ENCODE assay signal across 23 mouse cellular contexts in genomic region chr5:73175377-73176147, GRCm38 (mm10).
A peak's percentile ranks its signal among the peaks of the same experiment; 100 is the strongest.
DNase-seq lines count a peak whose midpoint lies in the region; ATAC-seq and TF ChIP-seq lines count a peak whose summit lies in the region.
"Had no signal": no experiment of that assay in that cellular context is flagged by ENCODE, and none has a peak within 500 bp of the region (broad histone marks: within the 10 kb centered on the region; RNA-seq: fewer than 3 reads in every experiment).

No protein-coding gene starts in this region.

- no peak overlapping the region for H3ac ChIP-seq in myocyte (ENCODE audit: control insufficient read depth, insufficient read length)

- no peak overlapping the region for H3K9ac ChIP-seq in neural tube, embryonic 13.5 days
- H3K9ac ChIP-seq in neural tube, embryonic 15.5 days (replicated peaks): no peak overlapping the region
- no peak overlapping the region for H3K9ac ChIP-seq in intestine, postnatal 0 days (ENCODE audit: low read depth, low read length)
- H3K9ac ChIP-seq: heart, embryonic 12.5 days; limb, embryonic 12.5 days; liver, postnatal 0 days had no signal

- no peak overlapping the region for H3K4me2 ChIP-seq in neural tube, embryonic 13.5 days
- no peak overlapping the region for H3K4me2 ChIP-seq in neural tube, embryonic 15.5 days
- no peak overlapping the region for H3K4me2 ChIP-seq in myocyte (ENCODE audit: low read depth)
- no peak overlapping the region for H3K4me2 ChIP-seq in intestine, postnatal 0 days (replicated peaks; ENCODE audit: low read depth)
- H3K4me2 ChIP-seq: heart, embryonic 12.5 days; limb, embryonic 12.5 days; liver, embryonic 11.5 days had no signal

- H3K9me3 ChIP-seq in neural tube, embryonic 13.5 days: no peaks in the 10 kb centered on the region
- H3K9me3 ChIP-seq in neural tube, embryonic 15.5 days (replicated peaks): no peaks in the 10 kb centered on the region
- H3K9me3 ChIP-seq in intestine, postnatal 0 days (ENCODE audit: control insufficient read depth): no peaks in the 10 kb centered on the region
- H3K9me3 ChIP-seq: forebrain, embryonic 10.5 days; heart, embryonic 12.5 days; limb, embryonic 12.5 days had no signal

- peak; percentile 23 for DNase-seq in thymus, postnatal 0 days (ENCODE audit: low spot score)
- no peak for DNase-seq in left cerebral cortex, adult 2 months (ENCODE audit: extremely low spot score in 1 of 2, low spot score in 2 of 2)
- DNase-seq in lung, postnatal 36 days: no peak
- DNase-seq: cerebellum, adult 11-12 months; cerebellum, postnatal 14 days; gastrocnemius, postnatal 10 days; heart, postnatal 10 days; kidney, adult 8-10 months; kidney, postnatal 14 days; liver, postnatal 0 days; midbrain, embryonic 14.5 days had no signal

- WGBS in neural tube, embryonic 13.5 days: 83% methylated on average over 12 of the region's 12 CpGs
- WGBS in neural tube, embryonic 15.5 days: 79% methylated on average over 12 of the region's 12 CpGs
- WGBS in intestine, postnatal 0 days: 78% methylated on average over 12 of the region's 12 CpGs

- no peak overlapping the region for H3K27ac ChIP-seq in neural tube, embryonic 13.5 days (replicated peaks)
- H3K27ac ChIP-seq in neural tube, embryonic 15.5 days (replicated peaks): no peak overlapping the region
- no peak overlapping the region for H3K27ac ChIP-seq in intestine, postnatal 0 days (ENCODE audit: low read depth, low read length)
- no peak overlapping the region for H3K27ac ChIP-seq in left cerebral cortex, adult 2 months
- H3K27ac ChIP-seq: forebrain, embryonic 10.5 days; layer of hippocampus, adult 2 months; limb, embryonic 12.5 days had no signal

- 0 out of 2 replicates have a peak, but pooled peaks have one; percentile 45 for ATAC-seq in neural tube, embryonic 13.5 days (ENCODE audit: low read depth)
- no peak for ATAC-seq in neural tube, embryonic 15.5 days (ENCODE audit: low FRiP score)
- no peak for ATAC-seq in intestine, postnatal 0 days
- ATAC-seq: forebrain, embryonic 16.5 days; inflammation-experienced regulatory T-cells, adult 6 months; liver, postnatal 0 days; lung, postnatal 0 days had no signal

- no peaks in the 10 kb centered on the region for H3K36me3 ChIP-seq in neural tube, embryonic 13.5 days
- H3K36me3 ChIP-seq in neural tube, embryonic 15.5 days: no peaks in the 10 kb centered on the region
- H3K36me3 ChIP-seq in myocyte (ENCODE audit: control insufficient read depth, insufficient read depth): no peaks in the 10 kb centered on the region
- H3K36me3 ChIP-seq in intestine, postnatal 0 days (ENCODE audit: control insufficient read depth, insufficient read depth): no peaks in the 10 kb centered on the region; the same call in 1 of the 2 replicates
- H3K36me3 ChIP-seq: heart, embryonic 12.5 days; limb, embryonic 12.5 days had no signal

- no peak for TF ChIP-seq POLR2A in myocyte (IDR thresholded peaks at IDR 0.05; ENCODE audit: insufficient read length, low read depth)

- no peak overlapping the region for H3K4me3 ChIP-seq in neural tube, embryonic 13.5 days
- no peak overlapping the region for H3K4me3 ChIP-seq in neural tube, embryonic 15.5 days (replicated peaks)
- H3K4me3 ChIP-seq in myocyte: no peak overlapping the region
- no peak overlapping the region for H3K4me3 ChIP-seq in intestine, postnatal 0 days (ENCODE audit: low read depth, low read length)
- H3K4me3 ChIP-seq in left cerebral cortex, adult 2 months: no peak overlapping the region
- H3K4me3 ChIP-seq: forebrain, embryonic 10.5 days; heart, embryonic 12.5 days; layer of hippocampus, adult 2 months; limb, embryonic 12.5 days had no signal

- H3K79me2 ChIP-seq in myocyte (ENCODE audit: control insufficient read depth, insufficient read depth): no peaks in the 10 kb centered on the region

- no peaks in the 10 kb centered on the region for H3K27me3 ChIP-seq in neural tube, embryonic 13.5 days
- no peaks in the 10 kb centered on the region for H3K27me3 ChIP-seq in neural tube, embryonic 15.5 days (replicated peaks)
- no peaks in the 10 kb centered on the region for H3K27me3 ChIP-seq in myocyte (ENCODE audit: control insufficient read depth, insufficient read depth, insufficient read length)
- H3K27me3 ChIP-seq in intestine, postnatal 0 days (replicated peaks; ENCODE audit: control insufficient read depth, insufficient read depth, low read length): no peaks in the 10 kb centered on the region
- H3K27me3 ChIP-seq: heart, embryonic 12.5 days; limb, embryonic 12.5 days had no signal

- TF ChIP-seq CTCF in intestine, postnatal 0 days (IDR thresholded peaks at IDR 0.05; ENCODE audit: low read depth): no peak
- TF ChIP-seq CTCF in left cerebral cortex, adult 2 months (IDR thresholded peaks at IDR 0.05): no peak

- intact Hi-C loops in left cerebral cortex, adult 2 months (cut with DNase I): no loop called here

- peaks cover 43% of the 10 kb centered on the region for H3K4me1 ChIP-seq in neural tube, embryonic 13.5 days (replicated peaks)
- peaks cover 10% of the 10 kb centered on the region; the same call in 1 of the 2 replicates for H3K4me1 ChIP-seq in neural tube, embryonic 15.5 days
- H3K4me1 ChIP-seq in intestine, postnatal 0 days (replicated peaks; ENCODE audit: control insufficient read depth, insufficient read depth, low read length): no peaks in the 10 kb centered on the region

TF ChIP-seq in myocyte, 11 proteins besides CTCF, POLR2A, EP300 and RAD21:
- TF ChIP-seq MYOG (IDR thresholded peaks at IDR 0.05; ENCODE audit: control insufficient read depth in 1 of 3, insufficient read depth in 1 of 3, insufficient read length in 2 of 3, low read depth in 2 of 3) (peak in 2 of 3 experiments; percentile 9 to 83), MYOD1 (IDR thresholded peaks at IDR 0.05; ENCODE audit: control insufficient read depth in 1 of 3, insufficient read length in 2 of 3, low read depth in 2 of 3) (peak in 2 of 3 experiments; percentile 68 to 93), REST (IDR thresholded peaks at IDR 0.05; ENCODE audit: insufficient read depth, insufficient read length) (no peak)
TF ChIP-seq in myocyte: peak in this region for 2.
